Mouse (Mus musculus): ENCODE data around the gene Nlrc3. TPM values are rescaled to one million over a fixed set of nuclear protein-coding genes. Genes with fewer than 3 reads are reported as not detected.
"Not testable (repeated sequence)": the region's sequence is repeated elsewhere in the genome, so short reads cannot be mapped to it uniquely, and the experiment has no call there.

Nlrc3 gene
- polyA plus RNA-seq (2015; fragmentation: Nextera tagmentation; extraction: Ambion mirVana): 0.84 and 1.1 TPM in 2 replicates

DNA sequence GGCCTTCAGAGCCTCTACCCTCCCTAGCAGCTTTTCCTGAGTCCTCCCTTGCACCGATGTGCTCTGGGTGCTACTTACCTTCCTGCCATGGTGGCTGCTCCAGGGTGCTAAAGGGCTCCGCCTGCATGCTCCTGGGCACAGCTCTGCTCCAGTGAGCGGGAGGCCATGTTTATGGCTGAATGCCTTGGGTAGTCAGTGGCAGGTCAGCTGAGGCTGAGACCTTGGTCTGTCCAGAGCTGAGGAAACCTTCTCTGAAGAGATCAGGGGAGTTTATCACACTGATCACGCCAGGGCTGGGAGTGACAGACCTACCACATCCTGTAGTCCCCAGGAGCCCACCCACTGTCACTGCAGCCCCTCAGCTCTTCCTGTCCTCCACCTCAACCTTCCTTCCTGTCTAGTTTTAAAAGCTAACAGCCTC lies at the start of gene Nlrc3:
Nlrc3 (minus strand) TSS at position 382 of the 421 bp plus-strand sequence.
- no peak within 1 kb of the TSS for H3K9ac ChIP-seq (replicated peaks)
- WGBS: 88% methylated on average over 4 of the region's 4 CpGs

GRCm38 (mm10) chr16:4022719-4023118 lies 46.3 kb upstream of the Nlrc3 start:
- Histone ChIP-seq H3K27ac (replicated peaks) (no peak overlapping the region), H3K9ac (replicated peaks) (no peak overlapping the region), H3K4me2 (replicated peaks) (no peak overlapping the region), H3K9me3 (no peaks in the 10 kb centered on the region), H3K4me3 (no peak overlapping the region), H3K4me1 (no peaks in the 10 kb centered on the region), H3K27me3 (no peaks in the 10 kb centered on the region), H3K36me3 (no peaks in the 10 kb centered on the region)
- ATAC-seq (replicated peaks): no peak
- WGBS: 82% methylated on average over 4 of the region's 4 CpGs

More for the DNA sequence above, at the start of gene Nlrc3:
- H3K36me3 ChIP-seq: peaks cover 36% of the 10 kb centered on the region
- H3K4me1 ChIP-seq: no peaks in the 10 kb centered on the region
- ATAC-seq (replicated peaks): 0 out of 2 replicates have a peak, but pooled peaks have one; percentile 13
- H3K27me3 ChIP-seq: no peaks in the 10 kb centered on the region
- no peak within 1 kb of the TSS for H3K4me3 ChIP-seq
- no peaks in the 10 kb centered on the region for H3K9me3 ChIP-seq
- no peak within 1 kb of the TSS for H3K4me2 ChIP-seq (replicated peaks)
- no peak within 1 kb of the TSS for H3K27ac ChIP-seq (replicated peaks)

DNA sequence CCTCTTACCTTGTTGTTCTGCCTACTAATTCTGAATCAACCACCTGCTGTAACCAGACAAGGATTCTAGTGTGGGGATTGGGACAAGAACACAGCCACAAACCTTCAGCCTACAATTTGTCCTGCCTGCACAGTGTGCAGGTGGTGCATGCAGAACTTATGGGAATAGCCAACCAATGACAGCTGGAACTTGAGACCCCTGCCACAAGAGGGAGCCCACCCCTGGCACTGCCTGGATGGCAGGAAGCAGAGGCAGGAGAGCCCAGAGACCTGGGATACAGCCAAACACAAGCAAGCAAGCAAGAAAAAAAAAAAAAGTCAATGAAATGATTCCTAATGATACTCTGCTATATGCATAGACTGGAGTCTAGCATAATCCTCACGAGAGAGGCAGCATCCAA lies 44.8 kb upstream of the Nlrc3 start:
- whole genome bisulfite sequencing: 88% methylated on average over 1 of the region's 1 CpGs
- Histone ChIP-seq H3K4me1 (no peaks in the 10 kb centered on the region), H3K9ac (replicated peaks) (no peak overlapping the region), H3K4me3 (no peak overlapping the region), H3K36me3 (no peaks in the 10 kb centered on the region), H3K4me2 (replicated peaks) (no peak overlapping the region), H3K9me3 (no peaks in the 10 kb centered on the region), H3K27ac (replicated peaks) (no peak overlapping the region), H3K27me3 (no peaks in the 10 kb centered on the region)
- ATAC-seq (replicated peaks): no peak

- 93% methylated on average over 6 of the region's 6 CpGs for WGBS
- not testable (repeated sequence) for H3K36me3 ChIP-seq; H3K4me1 ChIP-seq; H3K27ac ChIP-seq (replicated peaks); ATAC-seq (replicated peaks); H3K4me3 ChIP-seq; H3K9me3 ChIP-seq; H3K4me2 ChIP-seq (replicated peaks); H3K27me3 ChIP-seq; H3K9ac ChIP-seq (replicated peaks)
These were observed 41.0 kb upstream of the Nlrc3 start for GRCm38 (mm10) chr16:4017466-4017865.

DNA sequence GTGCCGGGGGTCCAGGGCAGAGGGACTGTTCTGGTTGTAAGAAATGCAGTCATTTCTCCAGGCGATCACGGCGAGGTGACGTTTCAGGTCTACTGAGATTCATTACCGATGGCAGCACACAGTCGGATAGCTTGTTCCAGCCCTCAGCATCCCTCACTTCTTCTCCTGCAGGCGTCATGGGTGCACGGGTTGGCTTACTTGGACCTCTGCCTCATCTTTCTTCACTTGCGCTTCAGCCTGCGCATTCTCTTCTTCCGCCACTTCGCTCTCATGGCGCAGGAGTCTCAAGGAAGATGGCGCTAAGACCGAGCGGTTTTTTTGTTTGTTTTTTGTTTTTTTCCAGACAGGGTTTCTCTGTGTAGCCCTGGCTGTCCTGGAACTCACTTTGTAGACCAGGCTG lies 40.4 kb upstream of the Nlrc3 start:
- not testable (repeated sequence) for H3K27ac ChIP-seq (replicated peaks); H3K27me3 ChIP-seq; H3K4me3 ChIP-seq; H3K9me3 ChIP-seq; ATAC-seq (replicated peaks); H3K36me3 ChIP-seq; H3K4me1 ChIP-seq; H3K4me2 ChIP-seq (replicated peaks); H3K9ac ChIP-seq (replicated peaks)
- WGBS: 85% methylated on average over 17 of the region's 17 CpGs

- Histone ChIP-seq H3K9ac (replicated peaks) (no peak overlapping the region), H3K27ac (replicated peaks) (no peak overlapping the region), H3K4me2 (replicated peaks) (no peak overlapping the region), H3K9me3 (no peaks in the 10 kb centered on the region), H3K27me3 (no peaks in the 10 kb centered on the region), H3K4me1 (no peaks in the 10 kb centered on the region), H3K4me3 (no peak overlapping the region), H3K36me3 (no peaks in the 10 kb centered on the region)
- 84% methylated on average over 5 of the region's 5 CpGs for WGBS
- ATAC-seq (replicated peaks): no peak
These were observed 37.7 kb upstream of the Nlrc3 start for GRCm38 (mm10) chr16:4014040-4014668.

DNA sequence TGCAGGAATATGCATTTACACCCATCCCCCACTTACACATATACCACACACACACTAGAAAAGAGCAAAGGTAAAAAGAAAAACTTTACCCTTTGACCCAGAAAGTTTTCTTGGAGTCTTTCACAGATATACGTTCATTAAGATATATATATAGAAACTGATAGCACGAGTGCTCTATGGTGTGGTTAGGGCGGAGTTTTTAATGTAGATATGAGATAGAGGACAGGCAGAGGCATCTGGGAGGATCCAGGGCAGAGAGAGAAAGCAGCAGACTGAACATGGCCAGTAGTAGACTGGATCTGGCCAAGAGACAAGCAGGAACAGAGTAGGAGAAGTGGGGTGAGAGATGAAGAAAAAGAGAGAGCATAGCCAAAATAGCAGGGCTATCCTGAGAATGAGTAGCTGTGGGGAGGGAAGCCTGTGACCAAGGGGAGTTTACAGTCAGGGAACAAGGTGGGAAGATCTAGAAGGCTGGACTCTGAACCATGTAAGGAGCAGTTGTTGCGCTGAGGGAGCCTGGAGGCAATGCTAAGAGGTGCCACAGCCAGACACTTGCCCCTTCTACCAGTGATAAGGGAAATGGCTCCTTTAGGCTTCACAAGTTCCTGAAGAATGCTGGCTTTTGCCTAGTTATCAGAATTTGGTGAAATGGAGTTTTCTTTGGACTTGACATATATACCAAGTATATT lies 36.6 kb upstream of the Nlrc3 start:
- 71% methylated on average over 4 of the region's 4 CpGs for WGBS
- no peak for ATAC-seq (replicated peaks)
- H3K36me3 ChIP-seq: no peaks in the 10 kb centered on the region
- H3K9me3 ChIP-seq: no peaks in the 10 kb centered on the region
- no peak overlapping the region for H3K27ac ChIP-seq (replicated peaks)
- no peak overlapping the region for H3K9ac ChIP-seq (replicated peaks)
- no peaks in the 10 kb centered on the region for H3K4me1 ChIP-seq
- H3K4me2 ChIP-seq (replicated peaks): no peak overlapping the region
- H3K4me3 ChIP-seq: no peak overlapping the region
- no peaks in the 10 kb centered on the region for H3K27me3 ChIP-seq

GRCm38 (mm10) chr16:4003489-4004398 lies 27.3 kb upstream of the Nlrc3 start, which contains the start of gene Slx4:
TSS of gene Slx4 (minus strand) at chr16:4003770.
- peaks cover 22% of the 10 kb centered on the region for H3K4me1 ChIP-seq
- H3K9me3 ChIP-seq: no peaks in the 10 kb centered on the region
- H3K27ac ChIP-seq (replicated peaks): peak within 1 kb of the TSS; percentile 89
- H3K36me3 ChIP-seq: peaks cover 23% of the 10 kb centered on the region
- H3K9ac ChIP-seq (replicated peaks): peak within 1 kb of the TSS; percentile 80
- H3K4me3 ChIP-seq: peak within 1 kb of the TSS; percentile 72
- peak; percentile 96 for ATAC-seq (replicated peaks)
- H3K4me2 ChIP-seq (replicated peaks): peak within 1 kb of the TSS; percentile 86
- under 1% methylated on average over 58 of the region's 58 CpGs for WGBS
- no peaks in the 10 kb centered on the region for H3K27me3 ChIP-seq

GRCm38 (mm10) chr16:3988410-3988809 lies 12.0 kb upstream of the Nlrc3 start:
- Histone ChIP-seq H3K27me3 (no peaks in the 10 kb centered on the region), H3K36me3 (peaks cover 95% of the 10 kb centered on the region), H3K9ac (replicated peaks) (no peak overlapping the region), H3K4me1 (no peaks in the 10 kb centered on the region), H3K9me3 (no peaks in the 10 kb centered on the region), H3K27ac (replicated peaks) (no peak overlapping the region), H3K4me3 (no peak overlapping the region), H3K4me2 (replicated peaks) (no peak overlapping the region)
- 91% methylated on average over 4 of the region's 4 CpGs for WGBS
- ATAC-seq (replicated peaks): no peak

DNA sequence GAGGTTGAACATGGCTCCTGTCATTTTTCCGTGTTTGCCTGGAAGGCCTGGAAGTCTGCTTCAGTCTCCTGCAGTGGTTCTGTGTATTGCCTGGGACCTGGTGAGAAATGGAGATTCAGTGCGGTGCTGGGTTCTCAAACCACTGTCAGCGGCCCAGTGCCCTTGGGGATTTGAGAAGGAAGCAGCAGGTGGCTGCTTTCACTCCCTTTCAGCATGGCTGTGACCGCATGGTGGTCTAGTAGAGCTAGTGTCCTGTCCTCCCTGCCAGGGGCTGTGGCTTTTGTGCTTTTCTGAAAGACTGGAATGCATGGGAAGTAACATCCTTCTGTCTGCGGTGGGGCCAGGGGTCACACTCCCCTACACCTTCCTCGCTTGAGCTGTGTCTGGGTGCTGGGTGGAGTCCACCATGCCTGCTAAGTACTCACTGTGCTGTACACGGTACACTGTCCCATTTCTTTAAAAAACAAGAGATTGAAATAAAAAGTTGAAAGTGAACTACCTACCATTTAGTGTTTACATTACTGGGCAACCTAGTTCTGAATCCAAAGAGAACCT lies 6.8 kb upstream of the Nlrc3 start:
- no peaks in the 10 kb centered on the region for H3K4me1 ChIP-seq
- H3K9ac ChIP-seq (replicated peaks): no peak overlapping the region
- no peak overlapping the region for H3K4me2 ChIP-seq (replicated peaks)
- no peak for ATAC-seq (replicated peaks)
- H3K27me3 ChIP-seq: no peaks in the 10 kb centered on the region
- no peak overlapping the region for H3K4me3 ChIP-seq
- no peaks in the 10 kb centered on the region for H3K9me3 ChIP-seq
- no peak overlapping the region for H3K27ac ChIP-seq (replicated peaks)
- H3K36me3 ChIP-seq: peaks cover 96% of the 10 kb centered on the region
- WGBS: 47% methylated on average over 7 of the region's 7 CpGs

DNA sequence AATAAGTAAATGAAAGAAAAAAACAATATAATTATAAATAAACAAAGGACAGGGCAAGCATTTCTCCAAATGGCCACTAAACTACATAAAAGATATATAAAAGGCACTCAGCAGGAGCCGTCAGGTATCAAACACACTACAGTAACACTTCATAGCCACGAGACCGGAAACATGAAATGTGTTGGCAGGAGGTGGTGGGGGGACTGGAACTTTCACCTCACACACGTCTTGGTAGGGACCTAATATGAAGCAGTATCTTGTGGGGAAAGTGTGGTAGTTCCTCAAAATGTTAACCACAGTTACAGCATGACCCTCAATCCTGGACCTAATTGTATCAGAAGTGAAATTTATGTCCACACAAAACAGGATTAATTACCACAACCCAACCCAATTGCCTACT lies 5.7 kb upstream of the Nlrc3 start:
- ATAC-seq (replicated peaks): no peak
- Histone ChIP-seq H3K4me3 (no peak overlapping the region), H3K27ac (replicated peaks) (no peak overlapping the region)

GRCm38 (mm10) chr16:3976712-3977111 lies 280 bp upstream of the Nlrc3 start:
- Histone ChIP-seq H3K27ac (replicated peaks) (no peak overlapping the region), H3K4me1 (no peaks in the 10 kb centered on the region), H3K9ac (replicated peaks) (no peak overlapping the region), H3K4me2 (replicated peaks) (no peak overlapping the region), H3K36me3 (peaks cover 40% of the 10 kb centered on the region), H3K9me3 (no peaks in the 10 kb centered on the region), H3K27me3 (no peaks in the 10 kb centered on the region), H3K4me3 (no peak overlapping the region)
- 0 out of 2 replicates have a peak, but pooled peaks have one; percentile 15 for ATAC-seq (replicated peaks)
- 54% methylated on average over 3 of the region's 3 CpGs for WGBS

More for the DNA sequence above, 5.7 kb upstream of the Nlrc3 start:
- Histone ChIP-seq H3K27me3 (no peaks in the 10 kb centered on the region), H3K9ac (replicated peaks) (no peak overlapping the region), H3K36me3 (peaks cover 93% of the 10 kb centered on the region), H3K4me2 (replicated peaks) (no peak overlapping the region), H3K4me1 (no peaks in the 10 kb centered on the region), H3K9me3 (no peaks in the 10 kb centered on the region)
- 86% methylated on average over 4 of the region's 4 CpGs for WGBS
